Comparison of ENCODE assay signal across 12 mouse cellular contexts in the genomic region with DNA sequence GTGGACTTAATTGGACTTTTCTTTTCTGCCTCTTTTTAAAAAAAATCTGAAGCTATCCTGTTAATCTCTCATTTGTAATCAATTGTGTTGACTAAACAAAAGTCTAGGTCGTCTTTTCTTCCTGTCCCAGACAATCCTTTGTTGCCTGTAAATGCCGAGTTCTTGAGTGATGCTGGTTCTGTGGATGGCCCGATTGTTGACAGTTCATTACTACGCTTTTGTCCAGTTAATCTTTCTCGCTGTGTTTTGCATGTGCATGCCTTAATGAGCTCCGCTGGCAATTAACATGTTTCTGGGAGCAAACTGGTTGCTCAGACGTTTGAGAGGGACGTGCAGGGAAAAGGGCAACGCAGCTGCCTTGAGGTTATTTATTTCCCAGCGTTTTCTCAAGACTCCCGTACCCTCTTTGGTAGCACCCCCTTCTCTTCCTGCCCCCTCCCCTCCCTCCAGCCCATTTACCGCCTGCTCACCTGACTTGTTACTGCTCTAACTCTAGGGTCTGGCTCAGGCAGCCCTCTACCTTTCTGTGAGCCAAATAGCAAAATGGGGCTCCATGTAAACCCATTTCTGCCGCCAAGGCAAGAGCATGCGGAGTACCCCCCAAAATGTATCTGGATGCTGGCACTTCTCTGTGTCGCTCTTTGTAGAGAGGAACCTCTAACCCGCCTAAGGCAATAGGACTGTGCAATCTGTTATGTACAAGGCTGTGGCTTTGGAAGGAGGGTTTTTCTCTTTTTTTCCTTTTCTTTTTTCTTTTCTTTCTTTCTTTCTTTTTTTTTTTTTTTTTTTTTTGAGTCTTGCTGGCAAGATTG. TPM values are rescaled to one million over a fixed set of nuclear protein-coding genes. Genes with fewer than 3 reads are reported as not detected.
A peak's percentile ranks its signal among the peaks of the same experiment; 100 is the strongest.
DNase-seq lines count a peak whose midpoint lies in the region; ATAC-seq and TF ChIP-seq lines count a peak whose summit lies in the region.
"Had no signal": no experiment of that assay in that cellular context is flagged by ENCODE, and none has a peak within 500 bp of the region (broad histone marks: within the 10 kb centered on the region; RNA-seq: fewer than 3 reads in every experiment).

No protein-coding gene starts in this region.

- peak overlapping the region; percentile 45 for H3K27ac ChIP-seq in left cerebral cortex, adult 2 months
- H3K27ac ChIP-seq in forebrain, embryonic 13.5 days, result peak overlapping the region; percentile 97
- no peak overlapping the region for H3K27ac ChIP-seq in midbrain, embryonic 10.5 days (replicated peaks)
- H3K27ac ChIP-seq: liver, embryonic 15.5 days had no signal

- peak overlapping the region; percentile 35 for H3K9ac ChIP-seq in forebrain, embryonic 13.5 days
- H3K9ac ChIP-seq: liver, embryonic 15.5 days had no signal

- peaks cover 79% of the 10 kb centered on the region for H3K27me3 ChIP-seq in forebrain, embryonic 13.5 days
- H3K27me3 ChIP-seq in midbrain, embryonic 10.5 days (ENCODE audit: low read depth, poor library complexity, severe bottlenecking), result peaks cover 100% of the 10 kb centered on the region

- H3K9me3 ChIP-seq in forebrain, embryonic 13.5 days (replicated peaks), result no peaks in the 10 kb centered on the region
- H3K9me3 ChIP-seq in midbrain, embryonic 10.5 days (replicated peaks), result no peaks in the 10 kb centered on the region
- H3K9me3 ChIP-seq: liver, embryonic 15.5 days had no signal

- peak; percentile 84 for ATAC-seq in forebrain, embryonic 13.5 days
- no peak for ATAC-seq in cerebellum, adult (ENCODE audit: insufficient number of reproducible peaks, low FRiP score, low TSS enrichment)
- ATAC-seq: intestine, postnatal 0 days had no signal

- H3K36me3 ChIP-seq in forebrain, embryonic 13.5 days (ENCODE audit: poor library complexity, severe bottlenecking), result 0 out of 2 replicates have a peak, but pooled peaks cover 6% of the 10 kb centered on the region
- no peaks in the 10 kb centered on the region for H3K36me3 ChIP-seq in midbrain, embryonic 10.5 days
- H3K36me3 ChIP-seq: liver, embryonic 15.5 days had no signal

- peaks cover 57% of the 10 kb centered on the region for H3K4me1 ChIP-seq in forebrain, embryonic 13.5 days
- H3K4me1 ChIP-seq in midbrain, embryonic 10.5 days, result peaks cover 21% of the 10 kb centered on the region
- H3K4me1 ChIP-seq: liver, embryonic 15.5 days had no signal

- H3K4me2 ChIP-seq in forebrain, embryonic 13.5 days, result peak overlapping the region; percentile 60
- H3K4me2 ChIP-seq: liver, embryonic 15.5 days had no signal

- H3K4me3 ChIP-seq in left cerebral cortex, adult 2 months, result no peak overlapping the region
- peak overlapping the region; percentile 9 for H3K4me3 ChIP-seq in forebrain, embryonic 13.5 days
- H3K4me3 ChIP-seq in midbrain, embryonic 10.5 days, result no peak overlapping the region
- H3K4me3 ChIP-seq: liver, embryonic 15.5 days had no signal

- intact Hi-C loops in left cerebral cortex, adult 2 months (cut with DNase I), result no loop called here
- intact Hi-C loops in left cerebral cortex, postnatal 10 days (cut with DNase I), result no loop called here

- WGBS in forebrain, embryonic 13.5 days, result under 1% methylated on average over 16 of the region's 16 CpGs
- WGBS in midbrain, embryonic 10.5 days, result under 1% methylated on average over 16 of the region's 16 CpGs

- peak in 1 of 2 experiments; percentile 35 for DNase-seq in left cerebral cortex, adult 2 months (ENCODE audit: extremely low spot score in 1 of 2, low spot score in 2 of 2)
- DNase-seq in left cerebral cortex, postnatal 10 days (ENCODE audit: extremely low spot score in 1 of 2, low spot score in 2 of 2), result no peak
- peak; percentile 29 for DNase-seq in midbrain, embryonic 10.5 days (ENCODE audit: low spot score)
- peak; percentile 98 for DNase-seq in retina, postnatal 1 day
- no peak for DNase-seq in thymus, postnatal 25 days
- no peak for DNase-seq in gastrocnemius, adult 18-20 months (ENCODE audit: low spot score)
- DNase-seq: heart, adult 18-20 months had no signal

- no peak for TF ChIP-seq CTCF in left cerebral cortex, adult 2 months (IDR thresholded peaks at IDR 0.05)

RNA-seq across cellular contexts. Expression of gene Fezf2, which starts 9.8 kb away (rescaled TPM):
- 10 to 100 TPM; 28.6 to 33.1 TPM for total RNA-seq in left cerebral cortex, adult 2 months (2021)
- 10 to 100 TPM; 37.2 to 39.5 TPM for total RNA-seq in left cerebral cortex, postnatal 10 days (2021)
- polyA plus RNA-seq in forebrain, embryonic 13.5 days (2015; fragmentation: Nextera tagmentation; extraction: Ambion mirVana), result 56.3 and 65.2 TPM in 2 replicates
- 5.0 and 9.8 TPM in 2 replicates for polyA plus RNA-seq in midbrain, embryonic 10.5 days (2016; fragmentation: Nextera tagmentation; extraction: Ambion mirVana)
- not detected for total RNA-seq in gastrocnemius, adult 18-20 months (2021)
- total RNA-seq: heart, adult 18-20 months had no signal
- polyA plus RNA-seq: intestine, postnatal 0 days; testis, adult 2 months had no signal

RNA-seq across cellular contexts. Expression of gene 3830406C13Rik, which starts 54.2 kb away (rescaled TPM):
- total RNA-seq in left cerebral cortex, adult 2 months (2021), result 10 to 100 TPM; 27.4 to 30.1 TPM
- total RNA-seq in left cerebral cortex, postnatal 10 days (2021), result 10 to 100 TPM; 29.1 to 32.9 TPM
- 36.9 and 41.9 TPM in 2 replicates for polyA plus RNA-seq in forebrain, embryonic 13.5 days (2015; fragmentation: Nextera tagmentation; extraction: Ambion mirVana)
- 25.1 and 25.5 TPM in 2 replicates for polyA plus RNA-seq in midbrain, embryonic 10.5 days (2016; fragmentation: Nextera tagmentation; extraction: Ambion mirVana)
- total RNA-seq in gastrocnemius, adult 18-20 months (2021), result 10 to 100 TPM; 12.1 to 12.4 TPM

RNA-seq across cellular contexts. Expression of gene Gm49355, which starts 54.4 kb away (rescaled TPM):
- total RNA-seq in left cerebral cortex, adult 2 months (2021), result under 1 TPM in 1 of 2 experiments, not detected in 1; 0.20 TPM
- total RNA-seq in left cerebral cortex, postnatal 10 days (2021), result not detected
- 0.18 and 0.22 TPM in 2 replicates for polyA plus RNA-seq in forebrain, embryonic 13.5 days (2015; fragmentation: Nextera tagmentation; extraction: Ambion mirVana)
- polyA plus RNA-seq in midbrain, embryonic 10.5 days (2016; fragmentation: Nextera tagmentation; extraction: Ambion mirVana), result 0.06 and 0.09 TPM in 2 replicates
- total RNA-seq in gastrocnemius, adult 18-20 months (2021), result under 1 TPM; 0.07 to 0.14 TPM

Comparison
In these comparisons a context has a peak if more than half of its experiments do, and no peak if none do; other contexts are left out.
1. DNase-seq: peak in midbrain, embryonic 10.5 days (single experiment) and retina, postnatal 1 day (single experiment); none in left cerebral cortex, postnatal 10 days (0 of 2), thymus, postnatal 25 days (single experiment) and gastrocnemius, adult 18-20 months (single experiment).
2. RNA of gene Fezf2, which starts 9.8 kb away (total RNA-seq): 37.2 to 39.5 TPM in left cerebral cortex, postnatal 10 days and 28.6 to 33.1 TPM in left cerebral cortex, adult 2 months; not detected in gastrocnemius, adult 18-20 months; every median in the first group is over 10 times any median in the second.